13 mouse cellular contexts compared by ENCODE assay signal in the genomic region with DNA sequence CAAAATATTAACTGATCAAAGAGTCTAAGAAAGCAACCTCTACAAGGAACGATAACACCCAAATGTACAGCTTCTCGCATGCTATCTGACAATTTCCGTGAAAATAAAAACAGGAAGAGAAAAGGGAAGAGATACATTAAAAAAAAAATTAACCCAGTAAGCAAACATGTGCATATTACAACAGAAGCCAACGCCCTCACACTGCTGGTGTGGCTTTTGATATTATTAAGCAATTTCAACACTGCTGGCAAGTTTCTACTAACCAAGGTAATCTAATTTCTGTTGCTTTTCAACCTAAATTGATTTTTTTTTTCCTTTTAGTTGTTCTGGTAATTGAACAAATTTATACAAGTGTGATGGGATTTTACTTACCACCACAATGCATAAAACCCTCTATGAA. TPM values are rescaled to one million over a fixed set of nuclear protein-coding genes. Genes with fewer than 3 reads are reported as not detected.
DNase-seq lines count a peak whose midpoint lies in the region; ATAC-seq and TF ChIP-seq lines count a peak whose summit lies in the region.
"Had no signal": no experiment of that assay in that cellular context is flagged by ENCODE, and none has a peak within 500 bp of the region (broad histone marks: within the 10 kb centered on the region; RNA-seq: fewer than 3 reads in every experiment).

No protein-coding gene starts in this region.

- no peaks in the 10 kb centered on the region for H3K9me3 ChIP-seq in hindbrain, embryonic 14.5 days (ENCODE audit: control insufficient read depth, low read length)
- no peaks in the 10 kb centered on the region for H3K9me3 ChIP-seq in hindbrain, embryonic 11.5 days (ENCODE audit: control insufficient read depth, low read length)
- H3K9me3 ChIP-seq: liver, embryonic 13.5 days had no signal

- no peak overlapping the region for H3K9ac ChIP-seq in hindbrain, embryonic 14.5 days
- no peak overlapping the region for H3K9ac ChIP-seq in hindbrain, embryonic 11.5 days (ENCODE audit: low read depth, low read length)
- H3K9ac ChIP-seq: liver, embryonic 13.5 days had no signal

- no peak for ATAC-seq in hindbrain, embryonic 14.5 days (ENCODE audit: low FRiP score)
- no peak for ATAC-seq in hindbrain, embryonic 11.5 days (ENCODE audit: low FRiP score)

- WGBS in hindbrain, embryonic 14.5 days = 77% methylated on average over 4 of the region's 4 CpGs
- 86% methylated on average over 4 of the region's 4 CpGs for WGBS in hindbrain, embryonic 11.5 days

- H3K4me3 ChIP-seq in gastrocnemius, adult 2 months = no peak overlapping the region; the same call in 1 of the 2 replicates
- no peak overlapping the region for H3K4me3 ChIP-seq in hindbrain, embryonic 14.5 days (replicated peaks; ENCODE audit: low read length)
- no peak overlapping the region for H3K4me3 ChIP-seq in hindbrain, embryonic 11.5 days (ENCODE audit: low read depth, low read length)
- H3K4me3 ChIP-seq: liver, embryonic 13.5 days had no signal

- DNase-seq in gastrocnemius, adult 2 months = no peak
- no peak for DNase-seq in gastrocnemius, postnatal 14 days
- no peak for DNase-seq in hindbrain, embryonic 14.5 days (ENCODE audit: low spot score)
- no peak for DNase-seq in hindbrain, embryonic 11.5 days (ENCODE audit: low spot score)
- DNase-seq in 416B (ENCODE audit: low read depth) = peak; percentile 36
- DNase-seq in fat pad, adult 2 months (ENCODE audit: extremely low read depth, low read depth, low spot score) = peak; percentile 18
- DNase-seq in adrenal gland, adult 2 months = no peak
- no peak for DNase-seq in layer of hippocampus, postnatal 10 days (ENCODE audit: low spot score in 2 of 2)
- DNase-seq: adrenal gland, adult 8-10 months; cerebellum, adult 9-10 months; liver, embryonic 13.5 days; lung, postnatal 4 days; right cerebral cortex, postnatal 14 days had no signal

- TF ChIP-seq CTCF in gastrocnemius, adult 2 months (IDR thresholded peaks at IDR 0.05) = no peak

- H3K27me3 ChIP-seq in hindbrain, embryonic 14.5 days (ENCODE audit: control insufficient read depth, insufficient read depth, low read length) = no peaks in the 10 kb centered on the region
- H3K27me3 ChIP-seq in hindbrain, embryonic 11.5 days (ENCODE audit: control insufficient read depth, insufficient read depth, low read length) = no peaks in the 10 kb centered on the region

- intact Hi-C loops in gastrocnemius, adult 2 months (cut with DNase I) = loop anchor here (10.0 kb wide), 2 partner anchors 462 to 638 kb away; no protein-coding TSS in a partner anchor
- intact Hi-C loops in gastrocnemius, postnatal 14 days (cut with DNase I; ENCODE audit: low total_unique reads) = no loop called here

- peaks cover 49% of the 10 kb centered on the region for H3K4me1 ChIP-seq in hindbrain, embryonic 14.5 days (replicated peaks; ENCODE audit: control insufficient read depth, insufficient read depth, low read length)
- H3K4me1 ChIP-seq in hindbrain, embryonic 11.5 days (replicated peaks; ENCODE audit: control insufficient read depth, insufficient read depth, low read length) = no peaks in the 10 kb centered on the region; the same call in 1 of the 2 replicates

- H3K36me3 ChIP-seq in hindbrain, embryonic 14.5 days (replicated peaks; ENCODE audit: control insufficient read depth, insufficient read depth) = no peaks in the 10 kb centered on the region
- H3K36me3 ChIP-seq in hindbrain, embryonic 11.5 days (ENCODE audit: control insufficient read depth, insufficient read depth, low read length) = no peaks in the 10 kb centered on the region
- H3K36me3 ChIP-seq: liver, embryonic 13.5 days had no signal

- peak overlapping the region; percentile 27; the same call in 1 of the 2 replicates for H3K4me2 ChIP-seq in hindbrain, embryonic 14.5 days (replicated peaks)
- H3K4me2 ChIP-seq in hindbrain, embryonic 11.5 days (replicated peaks; ENCODE audit: low read depth, low read length) = no peak overlapping the region
- H3K4me2 ChIP-seq: liver, embryonic 13.5 days had no signal

- peak overlapping the region; percentile 72 for H3K27ac ChIP-seq in gastrocnemius, adult 2 months
- no peak overlapping the region for H3K27ac ChIP-seq in hindbrain, embryonic 14.5 days
- H3K27ac ChIP-seq in hindbrain, embryonic 11.5 days (ENCODE audit: low read depth, low read length) = no peak overlapping the region
- H3K27ac ChIP-seq: liver, embryonic 13.5 days had no signal

RNA-seq across cellular contexts. Expression of gene Adgrl2, which starts 8.0 kb away (rescaled TPM):
- 10 to 100 TPM in 1 of 2 experiments, 1 to 10 TPM in 1; 9.6 to 12.0 TPM for total RNA-seq in gastrocnemius, adult 2 months (2021)
- total RNA-seq in gastrocnemius, postnatal 14 days (2021) = 10 to 100 TPM; 26.4 to 30.5 TPM
- polyA plus RNA-seq in hindbrain, embryonic 14.5 days (2014; fragmentation: Nextera tagmentation; extraction: Ambion mirVana) = 166 and 171 TPM in 2 replicates
- 77.5 and 80.7 TPM in 2 replicates for polyA plus RNA-seq in hindbrain, embryonic 11.5 days (2014; fragmentation: Nextera tagmentation; extraction: Ambion mirVana)
- total RNA-seq in adrenal gland, adult 2 months (2021) = 10 to 100 TPM; 49.1 to 69.0 TPM
- 64.8 and 70.5 TPM in 2 replicates for polyA plus RNA-seq in adrenal gland, adult 2 months (2012; rRNA removed)
- 100 to 1,000 TPM in 1 of 2 experiments, 10 to 100 TPM in 1; 92.4 to 107 TPM for total RNA-seq in layer of hippocampus, postnatal 10 days (2021)

Comparison
In these comparisons a context has a peak if more than half of its experiments do, and no peak if none do; other contexts are left out.
1. DNase-seq: peak in 416B (single experiment) and fat pad, adult 2 months (single experiment); none in gastrocnemius, adult 2 months (single experiment), gastrocnemius, postnatal 14 days (single experiment), hindbrain, embryonic 14.5 days (single experiment), hindbrain, embryonic 11.5 days (single experiment), adrenal gland, adult 2 months (single experiment) and layer of hippocampus, postnatal 10 days (0 of 2).